Mouse (Mus musculus) monocyte, adult 2 months (primary cell): Measurements from ENCODE around the gene Krtap24-1.

Source experiments
- DNase-seq, 2 experiments: peaks; one replicate each; pipeline ENCODE4 v3.0.0; 2022; ENCODE audit warnings: low spot score in 2 of 2, low read depth in 1 of 2

Gene Krtap24-1

DNA sequence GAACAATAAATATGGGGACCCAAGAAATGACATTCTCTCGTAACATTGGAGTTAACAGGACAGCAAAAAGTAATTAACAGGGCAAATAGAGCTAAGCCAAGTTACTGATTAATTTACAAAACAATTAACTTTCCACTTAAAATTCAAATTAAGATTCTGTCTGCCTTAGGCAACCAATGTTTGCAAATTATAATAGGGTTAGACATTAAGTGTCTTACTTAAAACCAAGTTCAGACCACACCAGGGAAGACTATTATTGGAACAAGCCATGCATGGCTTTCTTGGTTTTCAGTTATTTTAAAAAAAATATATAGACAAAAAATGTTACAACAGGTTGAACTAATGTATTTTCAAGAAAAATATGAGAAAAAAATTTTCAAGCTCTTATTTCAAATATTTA, 43.0 kb downstream of the Krtap24-1 start:
- no peak for DNase-seq

DNA sequence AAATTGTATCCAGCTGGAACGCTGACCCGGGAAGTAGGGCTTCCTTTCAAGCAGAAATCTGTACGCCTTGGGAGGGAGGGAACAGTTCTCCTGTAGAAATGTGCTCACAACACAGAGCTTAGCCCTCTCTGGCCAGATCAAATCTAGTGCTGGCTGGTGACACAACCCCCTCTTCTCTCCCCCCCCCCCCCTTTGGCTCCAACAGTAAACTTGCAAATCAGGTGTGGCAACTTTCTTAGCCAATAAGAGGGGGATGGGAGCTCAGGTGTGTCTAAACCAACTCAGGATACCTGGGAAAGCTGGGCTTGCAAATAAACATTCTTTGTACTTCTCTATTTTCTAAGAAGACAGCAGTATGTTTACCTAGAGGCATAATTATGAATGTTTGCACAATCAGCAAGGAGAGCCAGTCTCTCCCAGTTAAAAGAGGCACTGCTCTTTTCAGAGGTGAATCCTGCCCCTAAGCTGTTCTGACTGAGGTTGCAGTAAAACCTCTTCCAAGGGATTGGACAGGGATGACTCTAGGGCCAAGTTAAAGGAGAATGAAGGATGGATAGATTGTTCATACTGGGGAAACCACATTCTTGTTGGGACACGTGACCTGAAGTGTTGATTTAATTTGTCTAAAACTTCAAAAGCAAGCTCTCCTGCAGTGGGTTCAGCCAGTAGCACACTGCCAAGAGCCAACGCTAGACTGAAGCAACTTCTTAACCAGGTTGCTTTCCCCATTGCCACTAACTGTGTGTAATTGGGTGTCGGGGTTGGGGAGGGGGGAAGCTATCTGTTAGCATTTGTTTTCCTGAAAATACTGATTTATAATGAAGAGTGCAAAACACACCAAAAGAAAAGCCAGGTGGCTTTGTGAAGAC, 48.8 kb downstream of the Krtap24-1 start, which contains the start of gene Cldn8:
Gene Cldn8 (minus strand): TSS at position 139 of the 869 bp plus-strand sequence.
- no peak for DNase-seq

GRCm38 (mm10) chr16:88561617-88562164, 50.4 kb downstream of the Krtap24-1 start:
- no peak for DNase-seq
